Mouse (Mus musculus): ENCODE results near the gene Cd48.
A peak's percentile ranks its signal among the peaks of the same experiment; 100 is the strongest.
"Not testable (repeated sequence)": the region's sequence is repeated elsewhere in the genome, so short reads cannot be mapped to it uniquely, and the experiment has no call there.

The Cd48 gene

DNA sequence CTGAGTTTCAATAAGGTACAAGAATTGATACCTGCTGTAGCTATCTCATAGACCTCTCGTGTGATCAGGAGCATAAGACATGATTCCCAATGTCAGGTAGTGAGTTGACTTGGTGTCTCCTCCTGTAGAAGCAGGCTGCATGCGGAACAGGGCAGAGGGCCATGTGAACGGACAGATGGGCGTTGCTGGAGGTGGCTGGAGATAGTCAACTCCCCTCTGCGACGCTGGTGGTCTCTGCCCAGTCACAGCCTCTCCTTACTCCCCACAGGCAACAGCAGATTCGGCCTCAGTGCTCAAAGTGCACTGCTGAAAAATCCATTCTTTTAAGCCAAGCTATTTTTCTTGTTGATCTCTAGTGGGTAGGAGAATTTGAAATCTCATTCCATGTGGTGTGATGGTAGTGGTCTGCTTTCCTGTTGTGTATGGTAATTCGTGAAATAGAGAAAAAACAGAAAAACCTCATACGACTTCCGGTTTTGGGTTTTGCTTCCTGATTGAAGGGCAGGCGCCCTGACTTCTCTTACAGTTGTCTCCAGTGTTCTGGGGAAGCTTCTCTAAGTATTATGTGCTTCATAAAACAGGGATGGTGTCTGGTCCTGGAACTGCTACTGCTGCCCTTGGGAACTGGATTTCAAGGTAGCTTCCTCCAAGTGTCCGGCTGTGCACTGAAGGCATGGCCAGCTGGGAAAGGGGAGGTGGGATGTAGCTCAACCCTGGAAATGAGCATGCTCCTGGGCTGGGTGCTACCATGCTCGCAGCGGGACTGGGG is at the start of gene Cd48:
TSS of gene Cd48 (plus strand) at position 479 of the 769 bp plus-strand sequence.
- DNase-seq (ENCODE audit: low read depth, low spot score), result no peak

DNA sequence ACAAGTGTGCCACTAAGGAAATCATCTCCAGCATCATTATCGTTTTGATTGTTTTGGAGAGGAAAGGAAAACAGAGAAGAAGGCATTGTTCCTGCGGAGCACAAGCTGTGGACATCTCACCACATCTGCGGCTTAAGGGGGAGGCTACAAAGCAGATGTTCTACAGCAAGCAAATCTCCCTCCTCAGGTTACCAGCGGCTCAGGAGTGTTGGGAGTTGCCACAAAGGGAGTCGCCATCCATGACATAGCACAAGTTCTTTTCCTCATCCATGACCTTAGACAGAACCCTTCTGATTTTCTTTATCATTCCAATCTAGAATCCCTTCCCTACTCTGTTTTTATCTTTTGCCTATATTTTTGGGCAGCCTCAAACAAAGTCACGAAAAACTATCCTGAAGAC is 46.1 kb upstream of the Cd48 start:
- no peak for DNase-seq (ENCODE audit: low read depth, low spot score)

GRCm38 (mm10) chr1:171637101-171637500 is 44.7 kb upstream of the Cd48 start:
- no peak for DNase-seq (ENCODE audit: low read depth, low spot score)

GRCm38 (mm10) chr1:171638686-171639085 is 43.1 kb upstream of the Cd48 start:
- no peak for DNase-seq (ENCODE audit: low read depth, low spot score)

DNA sequence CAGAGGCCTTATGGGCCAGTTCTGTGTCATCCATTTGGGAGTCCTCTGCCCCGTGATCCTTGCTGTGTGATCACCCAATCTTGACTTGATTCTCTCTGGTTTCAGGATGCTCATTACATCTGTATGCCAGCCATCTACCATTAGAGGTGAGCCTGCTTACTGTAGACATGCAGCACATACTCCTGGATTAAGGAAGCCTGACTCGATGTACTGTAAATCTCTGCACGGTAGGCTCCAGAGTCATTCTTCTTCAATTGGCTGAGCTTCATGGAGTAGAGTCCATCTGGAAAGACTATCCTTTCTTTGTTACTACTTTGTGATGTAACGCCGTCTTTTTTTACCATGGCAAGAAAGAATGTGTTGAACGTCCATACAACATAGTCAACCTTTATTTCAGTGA is 41.0 kb upstream of the Cd48 start:
- no peak for DNase-seq (ENCODE audit: low read depth, low spot score)

DNA sequence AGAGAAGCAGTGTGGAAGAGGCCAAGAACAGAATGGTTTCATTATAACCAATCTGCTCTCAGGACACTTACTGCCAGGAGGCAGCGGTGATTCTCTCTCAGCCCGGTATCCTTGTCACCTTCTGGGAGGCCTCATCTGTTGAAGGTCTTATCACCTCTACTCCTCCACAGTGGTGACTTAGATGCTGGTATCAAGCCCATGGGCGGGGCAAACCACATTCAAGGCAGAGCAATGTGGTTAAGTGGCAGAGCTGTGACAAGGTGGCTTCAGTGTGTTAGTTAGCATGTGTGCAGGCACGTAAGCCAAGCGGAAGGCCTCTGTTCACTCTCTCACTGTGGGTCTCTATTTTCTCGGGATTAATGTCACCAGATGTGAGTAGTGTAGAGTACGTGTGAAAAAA is 38.2 kb upstream of the Cd48 start:
- DNase-seq (ENCODE audit: low read depth, low spot score), result no peak

- no peak for DNase-seq (ENCODE audit: low read depth, low spot score)
These were observed 35.3 kb upstream of the Cd48 start for GRCm38 (mm10) chr1:171646429-171646940.

DNA sequence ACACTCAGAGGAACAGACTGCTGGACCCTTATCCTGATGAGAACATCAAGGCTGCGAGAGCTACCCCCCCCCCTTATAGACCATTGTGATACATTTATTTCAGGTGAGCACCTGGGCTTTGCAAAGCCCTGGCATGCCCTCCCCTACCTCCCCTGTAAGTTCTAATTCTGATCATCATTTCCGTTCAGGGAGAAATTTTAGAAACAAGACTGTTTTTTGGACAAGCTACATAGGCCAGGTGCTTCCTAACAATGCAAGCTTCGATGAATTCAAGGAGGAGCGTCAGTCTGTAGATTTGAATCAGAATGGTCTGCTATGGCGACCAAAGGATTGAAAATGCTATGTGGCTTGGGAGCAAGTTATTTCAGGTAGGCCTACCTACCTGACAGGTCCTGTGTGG is 34.1 kb upstream of the Cd48 start:
- DNase-seq (ENCODE audit: low read depth, low spot score), result no peak

DNA sequence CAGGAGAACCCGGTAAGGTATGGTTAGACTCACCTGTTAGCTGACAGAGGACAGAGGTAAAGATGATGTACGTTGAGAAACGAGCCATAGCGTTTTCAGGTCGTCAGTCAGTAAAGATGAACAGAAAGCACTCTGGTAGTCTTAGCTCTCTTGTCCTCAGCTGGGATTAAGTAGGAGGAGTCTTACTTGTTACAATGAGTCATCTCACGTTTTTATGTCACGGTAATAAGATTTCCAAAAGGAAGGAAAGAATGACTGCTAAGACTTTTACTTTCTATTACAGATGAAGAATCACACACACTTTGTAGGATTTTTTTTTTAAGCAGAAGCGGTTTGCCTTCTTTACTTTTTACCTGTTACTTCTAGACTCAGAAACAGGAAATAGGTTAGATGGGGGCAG is 33.0 kb upstream of the Cd48 start:
- no peak for DNase-seq (ENCODE audit: low read depth, low spot score)

- DNase-seq (ENCODE audit: low read depth, low spot score), result no peak
These were observed 29.1 kb upstream of the Cd48 start, which contains the start of gene Slamf7 for GRCm38 (mm10) chr1:171652734-171653133. Gene Slamf7 (minus strand): TSS chr1:171653035.

GRCm38 (mm10) chr1:171658561-171658991 is 23.2 kb upstream of the Cd48 start:
- no peak for DNase-seq (ENCODE audit: low read depth, low spot score)

GRCm38 (mm10) chr1:171660423-171660822 is 21.4 kb upstream of the Cd48 start:
- DNase-seq (ENCODE audit: low read depth, low spot score), result no peak

GRCm38 (mm10) chr1:171661482-171661881 is 20.3 kb upstream of the Cd48 start:
- no peak for DNase-seq (ENCODE audit: low read depth, low spot score)

DNA sequence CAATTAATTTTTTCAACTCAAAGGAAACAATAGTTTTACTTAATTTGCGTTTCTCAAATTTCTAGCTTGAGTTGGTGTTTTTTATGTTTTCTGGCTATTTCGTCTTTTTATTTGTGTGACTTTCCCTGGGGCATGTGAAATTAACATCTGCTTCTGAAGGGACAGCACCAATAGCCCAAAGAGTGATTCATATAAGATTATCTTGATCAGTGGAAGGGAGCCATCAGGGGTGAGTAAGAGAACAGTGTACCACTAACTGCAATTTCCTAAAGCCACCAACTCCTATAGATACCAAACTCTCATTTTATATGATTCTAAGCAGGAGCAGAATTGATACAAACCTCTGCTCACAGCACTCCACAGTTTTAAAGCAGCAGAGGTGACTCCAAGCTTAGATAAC is 18.1 kb upstream of the Cd48 start:
- no peak for DNase-seq (ENCODE audit: low read depth, low spot score)

- no peak for DNase-seq (ENCODE audit: low read depth, low spot score)
These were observed 15.5 kb upstream of the Cd48 start for GRCm38 (mm10) chr1:171666350-171666749.

- DNase-seq (ENCODE audit: low read depth, low spot score), result no peak
These were observed 14.6 kb upstream of the Cd48 start for GRCm38 (mm10) chr1:171667160-171667559.

DNA sequence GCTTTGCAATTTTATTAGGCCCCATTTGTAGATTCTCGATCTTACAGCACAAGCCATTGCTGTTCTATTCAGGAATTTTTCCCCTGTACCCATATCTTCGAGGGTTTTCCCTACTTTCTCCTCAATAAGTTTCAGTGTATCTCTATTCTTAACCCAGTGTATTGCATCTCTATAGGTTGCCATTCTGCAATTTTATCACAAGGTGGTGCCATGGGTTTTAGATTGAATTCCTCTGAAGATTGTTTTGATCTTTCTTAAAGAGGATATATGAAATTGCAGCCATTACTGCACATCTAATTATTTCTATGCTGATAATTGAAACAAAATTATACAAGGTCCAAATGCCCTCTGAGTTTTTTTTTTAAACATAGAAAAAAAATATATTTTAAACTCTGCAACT is 9.4 kb upstream of the Cd48 start:
- not testable (repeated sequence) for DNase-seq (ENCODE audit: low read depth, low spot score)

DNA sequence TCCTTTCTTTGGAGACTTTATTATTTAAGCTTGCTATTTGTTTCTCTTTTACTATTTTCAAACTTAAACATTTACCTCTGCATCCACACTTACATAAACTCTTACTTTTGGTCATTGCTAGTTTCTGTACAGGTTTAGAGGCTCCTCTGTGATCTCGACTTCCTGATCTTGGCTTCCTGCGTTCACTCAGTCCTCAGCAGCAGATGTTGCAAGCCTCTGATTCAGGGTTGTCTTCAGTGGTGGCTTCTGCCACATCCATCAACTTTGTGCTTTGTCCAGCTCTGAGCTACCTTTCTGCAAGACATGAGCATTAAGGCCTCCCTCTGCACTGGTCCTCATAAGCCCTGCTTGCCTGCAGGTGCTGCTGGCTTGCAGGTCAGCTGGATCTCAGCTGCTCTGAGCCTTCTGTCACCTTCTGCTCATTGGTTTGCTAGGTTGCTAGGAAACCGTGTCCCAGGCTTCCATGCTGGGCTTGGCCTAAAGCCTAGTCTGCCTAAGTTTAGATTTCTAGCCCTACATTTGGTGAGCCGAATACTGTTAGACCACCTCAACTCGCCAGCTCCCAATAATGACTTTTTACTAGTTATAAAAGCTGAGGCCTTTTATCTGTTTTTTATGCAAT is 8.8 kb upstream of the Cd48 start:
- DNase-seq (ENCODE audit: low read depth, low spot score), result peak; percentile 2

DNA sequence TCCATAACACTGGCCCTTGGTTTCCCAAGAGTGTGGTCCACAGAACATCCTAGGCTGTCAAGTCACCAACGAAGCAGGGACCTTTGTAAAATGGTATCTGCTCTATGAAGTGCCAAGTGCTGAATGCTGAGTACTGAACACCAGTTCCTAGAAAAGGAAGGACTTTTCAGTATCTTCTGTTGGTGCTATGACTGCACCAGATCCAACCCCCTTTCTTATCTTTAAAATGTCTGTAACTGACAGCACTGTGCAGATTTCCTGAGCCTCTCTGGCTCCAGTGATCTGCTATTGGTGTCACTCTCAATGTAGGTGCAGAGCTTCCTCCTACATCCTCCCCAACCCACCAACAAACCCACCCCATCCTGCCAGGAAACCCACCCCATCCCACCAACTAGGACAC is 7.3 kb upstream of the Cd48 start:
- DNase-seq (ENCODE audit: low read depth, low spot score), result no peak

DNA sequence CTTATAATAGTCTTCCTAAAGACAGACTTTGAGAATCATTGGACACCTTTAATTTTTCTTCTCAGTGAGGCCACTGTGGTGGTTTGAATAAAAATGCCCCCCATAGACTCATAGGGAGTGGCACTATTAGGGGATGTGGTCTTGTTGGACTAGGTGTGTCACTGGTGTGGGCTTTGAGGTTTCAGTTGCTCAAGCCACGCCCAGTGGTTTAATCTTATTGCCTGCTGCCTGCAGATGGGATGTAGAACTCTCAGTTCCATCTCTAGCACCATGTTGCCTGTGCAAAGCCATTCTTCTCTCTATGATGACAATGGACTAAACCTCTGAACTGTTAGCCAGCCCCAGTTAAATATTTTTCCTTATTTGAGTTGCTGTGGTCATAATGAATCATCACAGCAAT is 4.1 kb upstream of the Cd48 start:
- DNase-seq (ENCODE audit: low read depth, low spot score), result no peak

GRCm38 (mm10) chr1:171681009-171681408 is 800 bp upstream of the Cd48 start:
- DNase-seq (ENCODE audit: low read depth, low spot score), result no peak

DNA sequence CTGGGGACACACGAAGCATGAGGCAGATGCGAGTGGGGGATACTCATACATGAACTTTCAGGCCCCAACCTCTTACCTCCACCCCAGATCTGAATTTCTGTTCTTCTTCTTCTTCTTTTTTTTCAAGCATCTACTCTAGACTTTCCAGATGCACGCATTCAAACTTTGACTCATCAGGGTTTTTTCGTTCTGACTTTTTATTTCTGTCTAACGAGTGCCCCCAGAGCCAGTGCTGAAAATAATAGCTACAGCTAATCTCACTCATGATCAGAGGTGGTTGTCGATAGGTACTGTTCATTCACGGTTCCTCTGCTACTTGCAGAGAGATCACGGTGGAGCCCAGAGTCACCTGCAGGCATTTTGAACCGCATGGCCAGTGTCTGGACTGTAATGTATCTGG is 3.1 kb downstream of the Cd48 start:
- no peak for DNase-seq (ENCODE audit: low read depth, low spot score)

- DNase-seq (ENCODE audit: low read depth, low spot score), result no peak
These were observed 5.5 kb downstream of the Cd48 start for GRCm38 (mm10) chr1:171687320-171687719.

All from mesoderm, embryonic 11.5 days (tissue).